Mouse (Mus musculus): Measurements from ENCODE around the gene Cdk17. TPM values are rescaled to one million over a fixed set of nuclear protein-coding genes. Genes with fewer than 3 reads are reported as not detected.

Gene Cdk17
- polyA plus RNA-seq (2015; fragmentation: Nextera tagmentation; extraction: Ambion mirVana) = 11.2 and 15.2 TPM in 2 replicates

DNA sequence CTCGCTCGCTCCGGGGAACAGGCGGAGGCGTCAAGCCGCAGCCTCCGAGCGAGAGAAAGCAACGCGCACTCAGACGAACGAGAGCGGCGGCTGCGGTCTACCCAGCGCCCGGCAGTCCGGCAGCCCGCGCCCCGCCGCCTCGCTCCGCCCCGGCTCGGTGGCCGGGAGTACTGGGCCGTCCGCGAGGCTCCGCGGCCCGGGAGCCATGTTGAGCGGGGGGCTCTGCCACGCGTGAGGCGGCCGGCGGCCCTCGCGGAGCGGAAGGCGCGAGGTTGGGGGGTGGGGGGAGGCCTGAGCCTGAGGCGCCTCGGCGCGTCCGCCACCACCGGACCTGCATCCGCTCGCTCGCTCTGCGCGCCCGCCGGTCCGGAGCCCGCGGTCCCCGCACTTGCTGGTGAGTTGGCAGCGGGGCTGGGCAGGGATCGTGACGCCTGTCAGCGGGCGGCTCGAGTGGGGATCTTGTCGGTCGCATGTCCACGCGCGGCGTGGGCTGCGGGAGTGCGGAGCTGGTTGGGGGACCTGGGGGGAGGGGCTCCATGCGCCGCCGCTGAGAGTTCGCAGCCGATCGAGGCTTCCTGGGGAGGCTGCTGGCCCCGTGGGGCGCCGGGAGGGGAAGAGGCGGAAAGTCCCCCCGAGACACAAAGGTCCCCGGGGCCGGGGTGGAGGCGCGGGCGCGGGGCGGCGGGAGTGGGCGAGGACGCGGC, at the start of gene Cdk17:
Cdk17 (plus strand) TSS at position 69 of the 704 bp plus-strand sequence.
- WGBS = under 1% methylated on average over 73 of the region's 97 CpGs

DNA sequence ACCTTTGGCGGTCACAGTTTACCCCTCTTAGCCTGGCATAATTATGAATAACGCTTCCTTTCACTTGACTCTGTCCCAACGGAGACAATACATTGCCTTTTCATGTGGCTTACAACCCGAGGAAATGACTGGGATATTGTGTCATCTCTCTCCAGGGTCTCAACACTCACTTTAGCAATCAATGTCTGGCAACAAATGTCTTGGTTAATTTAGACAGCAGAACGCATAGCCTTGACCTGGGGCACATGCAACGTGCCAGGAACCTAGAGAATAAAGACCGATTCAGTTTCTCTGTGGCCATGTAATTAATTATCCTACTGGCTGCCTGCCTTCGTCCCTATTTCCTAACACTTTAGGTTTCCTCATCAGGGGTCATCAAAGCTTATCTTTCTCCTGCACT, 49.3 kb upstream of the Cdk17 start:
- no peaks in the 10 kb centered on the region for H3K9me3 ChIP-seq
- H3K27me3 ChIP-seq = no peaks in the 10 kb centered on the region
- H3K4me2 ChIP-seq = no peak overlapping the region
- no peak overlapping the region for H3K4me3 ChIP-seq
- 49% methylated on average over 8 of the region's 8 CpGs for WGBS
- H3K4me1 ChIP-seq = no peaks in the 10 kb centered on the region
- no peak overlapping the region for H3K27ac ChIP-seq
- no peak for ATAC-seq (ENCODE audit: insufficient number of reproducible peaks, low FRiP score, low TSS enrichment, low read depth)
- no peaks in the 10 kb centered on the region for H3K36me3 ChIP-seq
- no peak overlapping the region for H3K9ac ChIP-seq

More for the DNA sequence above, at the start of gene Cdk17:
- H3K9me3 ChIP-seq = no peaks in the 10 kb centered on the region
- H3K4me1 ChIP-seq = peaks cover 27% of the 10 kb centered on the region
- ATAC-seq (ENCODE audit: insufficient number of reproducible peaks, low FRiP score, low TSS enrichment, low read depth) = peak; percentile 69
- H3K27ac ChIP-seq = peak within 1 kb of the TSS; percentile 99
- H3K27me3 ChIP-seq = no peaks in the 10 kb centered on the region
- peak within 1 kb of the TSS; percentile 96 for H3K4me3 ChIP-seq
- H3K4me2 ChIP-seq = peak within 1 kb of the TSS; percentile 61
- no peaks in the 10 kb centered on the region for H3K36me3 ChIP-seq
- peak within 1 kb of the TSS; percentile 97 for H3K9ac ChIP-seq

DNA sequence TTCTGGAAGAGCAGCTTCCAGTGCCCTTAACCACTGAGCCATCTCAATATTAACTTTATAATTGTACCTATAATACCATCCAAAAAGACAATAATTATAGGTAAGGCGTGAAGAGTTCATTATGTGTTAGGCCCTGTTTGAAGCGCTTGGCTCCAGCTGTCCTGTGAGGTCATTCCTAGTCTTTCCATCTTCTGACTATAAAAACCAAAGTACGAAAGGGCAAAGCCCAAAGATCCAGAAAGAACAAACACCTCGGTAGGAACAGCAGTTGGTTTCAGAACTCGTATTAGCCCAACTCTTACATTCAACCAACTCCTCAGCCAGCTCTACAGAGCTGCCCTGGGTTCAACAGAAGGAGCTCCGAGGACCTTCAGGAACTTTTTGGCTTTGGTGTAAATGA, 48.7 kb upstream of the Cdk17 start:
- Histone ChIP-seq H3K27ac (no peak overlapping the region), H3K4me1 (no peaks in the 10 kb centered on the region), H3K4me3 (no peak overlapping the region), H3K9ac (no peak overlapping the region), H3K27me3 (no peaks in the 10 kb centered on the region), H3K36me3 (no peaks in the 10 kb centered on the region), H3K4me2 (no peak overlapping the region), H3K9me3 (no peaks in the 10 kb centered on the region)
- 87% methylated on average over 6 of the region's 6 CpGs for WGBS
- ATAC-seq (ENCODE audit: insufficient number of reproducible peaks, low FRiP score, low TSS enrichment, low read depth) = no peak

DNA sequence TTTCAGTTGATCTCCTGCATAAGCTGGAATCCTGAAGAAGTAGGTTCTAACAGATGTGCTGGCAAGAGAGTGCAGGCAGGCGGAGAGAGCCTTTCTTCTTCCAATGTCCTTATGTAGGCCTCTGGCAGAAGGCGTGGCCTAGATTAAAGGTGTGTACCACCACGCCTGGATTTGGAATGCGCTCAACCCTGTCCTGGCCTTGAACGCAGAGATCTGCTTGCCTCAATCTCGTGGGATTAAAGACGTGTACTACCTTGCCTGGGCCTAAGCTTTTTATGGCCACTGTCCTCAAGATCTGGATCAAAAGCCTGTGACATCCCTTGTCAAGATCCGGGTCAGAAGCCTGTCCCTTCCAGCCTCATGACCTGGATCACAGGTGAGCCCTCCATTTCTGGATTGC, 46.7 kb upstream of the Cdk17 start:
- no peak overlapping the region for H3K4me3 ChIP-seq
- no peak overlapping the region for H3K27ac ChIP-seq
- WGBS = 72% methylated on average over 8 of the region's 8 CpGs
- no peaks in the 10 kb centered on the region for H3K9me3 ChIP-seq
- H3K9ac ChIP-seq = no peak overlapping the region
- no peaks in the 10 kb centered on the region for H3K4me1 ChIP-seq
- ATAC-seq (ENCODE audit: insufficient number of reproducible peaks, low FRiP score, low TSS enrichment, low read depth) = no peak
- no peaks in the 10 kb centered on the region for H3K36me3 ChIP-seq
- no peaks in the 10 kb centered on the region for H3K27me3 ChIP-seq
- no peak overlapping the region for H3K4me2 ChIP-seq

DNA sequence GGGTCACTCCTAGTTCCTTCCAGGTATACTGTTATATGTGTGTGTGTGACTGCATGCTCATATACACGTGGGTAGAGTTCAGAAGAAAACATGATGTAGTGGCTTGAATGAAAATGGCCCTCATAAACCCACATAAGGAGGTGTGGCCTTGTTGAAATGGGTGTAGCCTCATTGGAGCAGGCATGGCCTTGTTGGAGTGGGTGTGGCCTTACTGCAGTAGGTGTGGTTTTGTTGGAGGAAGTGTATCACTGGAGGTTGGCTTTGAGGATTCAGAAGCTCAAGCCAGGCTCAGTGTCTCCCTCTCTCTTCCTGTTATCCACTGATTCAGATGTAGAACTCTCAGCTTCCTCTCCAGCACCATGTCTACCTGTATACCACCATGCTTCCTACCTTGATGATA, 45.9 kb upstream of the Cdk17 start:
- Histone ChIP-seq H3K4me1 (no peaks in the 10 kb centered on the region), H3K4me2 (no peak overlapping the region), H3K4me3 (no peak overlapping the region), H3K27me3 (no peaks in the 10 kb centered on the region), H3K36me3 (no peaks in the 10 kb centered on the region), H3K9me3 (no peaks in the 10 kb centered on the region), H3K9ac (no peak overlapping the region), H3K27ac (no peak overlapping the region)
- WGBS = 68% methylated on average over 1 of the region's 1 CpGs
- ATAC-seq (ENCODE audit: insufficient number of reproducible peaks, low FRiP score, low TSS enrichment, low read depth) = no peak

DNA sequence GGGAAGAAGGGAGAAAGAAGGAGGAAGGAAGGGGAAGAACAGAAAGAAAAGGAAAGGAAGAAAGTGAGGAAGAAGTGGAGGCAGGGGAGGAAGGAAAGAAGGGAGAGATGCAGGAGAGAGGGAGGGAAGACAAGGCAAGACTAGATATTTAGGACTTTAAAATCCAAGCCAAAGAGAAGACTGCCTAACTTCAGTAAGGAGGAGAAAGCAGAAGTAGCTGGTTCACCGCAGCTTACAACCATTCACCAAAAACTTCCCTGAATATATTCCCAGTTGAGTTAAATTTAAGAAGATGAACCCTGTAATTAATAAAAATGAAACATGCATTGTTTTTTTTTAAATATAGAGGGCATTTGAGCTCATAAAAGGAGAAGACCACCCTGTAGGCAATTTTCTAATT, 44.9 kb upstream of the Cdk17 start:
- no peaks in the 10 kb centered on the region for H3K36me3 ChIP-seq
- no peak overlapping the region for H3K9ac ChIP-seq
- H3K4me1 ChIP-seq = no peaks in the 10 kb centered on the region
- no peak overlapping the region for H3K4me2 ChIP-seq
- H3K4me3 ChIP-seq = no peak overlapping the region
- no peaks in the 10 kb centered on the region for H3K27me3 ChIP-seq
- ATAC-seq (ENCODE audit: insufficient number of reproducible peaks, low FRiP score, low TSS enrichment, low read depth) = no peak
- WGBS = 94% methylated on average over 1 of the region's 1 CpGs
- H3K27ac ChIP-seq = no peak overlapping the region
- no peaks in the 10 kb centered on the region for H3K9me3 ChIP-seq

DNA sequence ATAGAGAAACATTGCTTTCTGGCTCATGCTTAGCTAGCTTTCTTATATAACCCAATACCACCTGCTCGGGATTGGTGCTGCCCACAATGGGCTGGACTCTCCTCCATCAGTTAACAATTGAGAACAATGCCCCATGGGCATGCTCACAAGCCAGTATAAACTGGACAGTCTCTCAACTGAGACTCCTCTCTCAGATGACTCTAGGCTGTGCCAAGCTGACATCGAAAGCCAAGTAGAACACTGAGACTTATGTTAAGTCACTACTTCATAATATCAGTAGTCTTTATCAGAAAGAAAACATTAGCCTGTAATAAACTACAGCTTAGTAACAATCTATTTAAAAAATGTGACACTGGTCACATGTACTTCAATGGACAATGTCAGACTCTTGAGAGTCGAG, 44.0 kb upstream of the Cdk17 start:
- no peak for ATAC-seq (ENCODE audit: insufficient number of reproducible peaks, low FRiP score, low TSS enrichment, low read depth)
- Histone ChIP-seq H3K27ac (no peak overlapping the region), H3K4me1 (no peaks in the 10 kb centered on the region), H3K9ac (no peak overlapping the region), H3K27me3 (no peaks in the 10 kb centered on the region), H3K4me3 (no peak overlapping the region), H3K36me3 (no peaks in the 10 kb centered on the region), H3K4me2 (no peak overlapping the region), H3K9me3 (no peaks in the 10 kb centered on the region)
- 83% methylated on average over 3 of the region's 3 CpGs for WGBS

DNA sequence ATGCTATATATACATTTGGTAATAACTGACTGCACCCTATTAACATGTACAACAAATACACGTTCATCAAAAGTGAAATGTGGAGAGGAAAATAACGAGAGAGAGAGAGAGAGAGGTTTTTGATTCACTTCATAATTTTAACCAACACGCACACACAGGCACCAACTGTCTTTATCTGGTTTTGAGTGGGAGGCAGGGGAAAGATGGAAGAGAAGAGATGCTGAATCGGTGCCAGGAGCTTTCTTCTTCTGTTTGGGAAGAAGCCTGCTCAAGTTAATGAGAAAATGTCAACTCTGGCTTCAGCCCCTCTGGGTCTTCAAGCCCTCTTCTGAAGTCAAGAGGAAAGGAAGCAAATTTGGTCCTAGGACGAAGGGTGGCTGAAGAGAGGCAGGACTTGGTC, 40.9 kb upstream of the Cdk17 start:
- 73% methylated on average over 5 of the region's 5 CpGs for WGBS
- no peak overlapping the region for H3K9ac ChIP-seq
- peaks cover 2% of the 10 kb centered on the region; the same call in 1 of the 2 replicates for H3K4me1 ChIP-seq
- H3K27me3 ChIP-seq = no peaks in the 10 kb centered on the region
- no peaks in the 10 kb centered on the region for H3K36me3 ChIP-seq
- H3K4me2 ChIP-seq = no peak overlapping the region
- H3K4me3 ChIP-seq = no peak overlapping the region
- no peaks in the 10 kb centered on the region for H3K9me3 ChIP-seq
- no peak overlapping the region for H3K27ac ChIP-seq
- no peak for ATAC-seq (ENCODE audit: insufficient number of reproducible peaks, low FRiP score, low TSS enrichment, low read depth)

DNA sequence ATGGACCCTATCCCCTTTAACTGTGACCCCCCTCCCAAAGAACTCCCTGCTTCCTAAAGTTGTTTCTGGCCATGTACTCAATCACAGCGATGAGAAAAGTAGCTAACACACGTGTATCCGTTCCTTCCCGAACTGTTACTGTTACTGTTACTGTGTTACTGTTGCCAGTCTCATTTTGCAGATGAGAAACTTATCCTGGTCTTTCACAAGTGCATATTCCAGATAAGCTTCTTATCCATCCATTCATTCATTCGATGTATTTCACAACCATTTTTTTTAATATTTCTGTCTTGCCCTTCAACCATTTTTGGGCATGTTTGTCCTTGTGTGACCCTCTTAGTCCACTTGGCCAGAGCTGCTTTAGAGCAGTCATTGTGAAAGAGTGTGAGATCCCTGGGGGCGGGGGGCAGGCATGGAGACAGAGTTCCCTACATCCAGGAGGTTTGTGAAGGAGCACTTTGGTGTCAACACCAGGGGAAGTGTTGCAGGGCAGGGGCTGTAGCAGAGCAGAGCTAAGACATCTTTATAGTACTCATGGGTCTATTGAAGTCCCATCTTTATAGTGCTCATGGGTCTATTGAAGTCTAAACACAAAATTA, 39.3 kb upstream of the Cdk17 start:
- Histone ChIP-seq H3K9me3 (no peaks in the 10 kb centered on the region), H3K9ac (no peak overlapping the region), H3K4me1 (peaks cover 2% of the 10 kb centered on the region; the same call in 1 of the 2 replicates), H3K36me3 (no peaks in the 10 kb centered on the region), H3K4me2 (no peak overlapping the region), H3K27ac (no peak overlapping the region), H3K27me3 (no peaks in the 10 kb centered on the region), H3K4me3 (no peak overlapping the region)
- no peak for ATAC-seq (ENCODE audit: insufficient number of reproducible peaks, low FRiP score, low TSS enrichment, low read depth)
- 89% methylated on average over 6 of the region's 6 CpGs for WGBS

DNA sequence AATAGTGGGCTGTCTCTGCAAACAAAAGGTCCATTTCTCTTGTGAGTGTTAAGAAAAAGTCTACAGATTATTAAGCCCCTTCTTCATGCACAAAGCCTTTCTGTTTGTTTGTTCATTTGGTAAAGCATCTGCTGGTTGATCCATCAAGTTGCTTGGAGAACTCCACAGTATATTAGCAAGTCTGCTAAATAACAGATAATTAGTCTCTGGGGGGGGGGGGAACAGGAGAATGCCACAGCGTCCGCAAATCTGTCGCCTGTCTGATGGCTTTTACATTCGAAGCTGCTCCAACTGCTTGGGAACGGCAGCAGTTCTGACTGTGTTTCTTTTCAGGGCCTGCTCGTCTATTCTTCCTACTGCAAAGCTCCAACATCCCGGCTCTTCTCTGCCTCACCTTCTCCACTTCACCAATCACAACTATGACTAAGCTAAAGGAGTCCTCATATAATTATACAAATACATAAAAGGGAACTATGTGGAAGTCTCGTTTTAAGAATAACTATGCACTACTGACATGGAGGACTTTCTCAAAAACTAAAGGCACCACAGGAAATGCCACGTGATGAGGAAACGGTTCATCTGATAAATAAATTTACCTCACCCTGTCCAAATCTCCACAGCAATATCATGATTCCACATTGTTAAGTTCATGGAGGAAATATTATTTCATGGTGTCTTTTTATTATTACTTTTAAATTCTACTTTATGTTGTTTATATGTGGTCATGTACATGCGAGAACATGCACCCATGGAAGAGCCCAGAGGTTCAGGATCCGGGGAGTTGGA, 38.1 kb upstream of the Cdk17 start:
- Histone ChIP-seq H3K4me3 (no peak overlapping the region), H3K9me3 (no peaks in the 10 kb centered on the region), H3K4me1 (peaks cover 2% of the 10 kb centered on the region; the same call in 1 of the 2 replicates), H3K9ac (no peak overlapping the region), H3K4me2 (no peak overlapping the region), H3K27me3 (no peaks in the 10 kb centered on the region), H3K27ac (no peak overlapping the region), H3K36me3 (no peaks in the 10 kb centered on the region)
- WGBS = 64% methylated on average over 12 of the region's 12 CpGs
- no peak for ATAC-seq (ENCODE audit: insufficient number of reproducible peaks, low FRiP score, low TSS enrichment, low read depth)

DNA sequence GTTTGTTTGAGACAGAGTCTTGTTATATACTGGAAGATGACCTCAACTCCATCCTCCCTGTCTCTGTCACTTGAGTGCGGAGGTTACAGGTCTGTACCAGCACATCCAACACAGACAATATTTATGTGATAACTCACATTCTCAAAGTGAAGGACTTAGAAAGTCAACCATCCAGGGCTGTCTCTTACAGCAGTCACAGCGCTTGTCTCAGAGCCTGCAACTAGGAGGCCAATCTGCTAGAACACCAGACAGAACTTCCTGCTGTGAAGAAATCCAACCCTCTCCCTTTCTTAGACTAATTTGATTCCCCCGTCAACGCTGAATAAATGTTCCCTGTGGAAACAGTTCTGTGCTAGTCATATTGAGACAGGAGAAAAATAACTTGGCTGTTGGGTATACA, 37.4 kb upstream of the Cdk17 start:
- no peak for ATAC-seq (ENCODE audit: insufficient number of reproducible peaks, low FRiP score, low TSS enrichment, low read depth)
- H3K27ac ChIP-seq = peak overlapping the region; percentile 51; the same call in 1 of the 2 replicates
- H3K9me3 ChIP-seq = no peaks in the 10 kb centered on the region

More for the DNA sequence above, 37.4 kb upstream of the Cdk17 start:
- Histone ChIP-seq H3K4me3 (no peak overlapping the region), H3K4me2 (no peak overlapping the region), H3K27me3 (no peaks in the 10 kb centered on the region), H3K36me3 (no peaks in the 10 kb centered on the region), H3K9ac (no peak overlapping the region), H3K4me1 (peaks cover 2% of the 10 kb centered on the region; the same call in 1 of the 2 replicates)
- 68% methylated on average over 4 of the region's 4 CpGs for WGBS

Measured in limb, embryonic 15.5 days (tissue).